Mouse (Mus musculus): ENCODE data around the gene Itgb7.

- TF ChIP-seq POLR2A (IDR thresholded peaks at IDR 0.05; ENCODE audit: borderline replicate concordance, extremely low read depth, low read depth, low read length) (peak; percentile 90), CTCF (IDR thresholded peaks at IDR 0.05; ENCODE audit: insufficient read depth, low read length) (peak; percentile 26; the same call in 1 of the 2 replicates)
Observed at GRCm38 (mm10) chr15:102279092-102279782, 47.5 kb upstream of the Itgb7 start, which contains the start of gene Mfsd5.
